Mouse (Mus musculus): ENCODE measurements around the gene Gpalpp1. TPM values are rescaled to one million over a fixed set of nuclear protein-coding genes. Genes with fewer than 3 reads are reported as not detected.

Gene Gpalpp1
- polyA plus RNA-seq, 1 experiment = 30.5 TPM

GRCm38 (mm10) chr14:76145868-76146267 lies 35.3 kb upstream of the Gpalpp1 start:
- H3K27ac ChIP-seq (ENCODE audit: insufficient read depth, low read length) = peak overlapping the region; percentile 52; the same call in 1 of the 2 replicates
- peak overlapping the region; percentile 43; the same call in 1 of the 2 replicates for H3K9ac ChIP-seq (ENCODE audit: low read depth, poor library complexity, severe bottlenecking)
- H3K9me3 ChIP-seq (replicated peaks; ENCODE audit: control insufficient read depth, insufficient read depth, low read length, poor library complexity, severe bottlenecking) = no peaks in the 10 kb centered on the region
- H3K27me3 ChIP-seq (ENCODE audit: control insufficient read depth, insufficient read depth, low read length, poor library complexity, severe bottlenecking) = no peaks in the 10 kb centered on the region
- peaks cover 4% of the 10 kb centered on the region for H3K4me1 ChIP-seq (ENCODE audit: control insufficient read depth, insufficient read depth, low read length)
- TF ChIP-seq CTCF (IDR thresholded peaks at IDR 0.05; ENCODE audit: low read depth, low read length) = no peak
- TF ChIP-seq POLR2A (IDR thresholded peaks at IDR 0.05; ENCODE audit: insufficient read depth, low read length) = no peak
- no peak overlapping the region for H3K4me3 ChIP-seq (ENCODE audit: low read depth, low read length)
- no peaks in the 10 kb centered on the region for H3K36me3 ChIP-seq (ENCODE audit: control insufficient read depth, insufficient read depth, low read length, poor library complexity, severe bottlenecking)

- Histone ChIP-seq H3K9ac (ENCODE audit: low read depth, poor library complexity, severe bottlenecking) (no peak overlapping the region), H3K27ac (ENCODE audit: insufficient read depth, low read length) (no peak overlapping the region), H3K36me3 (ENCODE audit: control insufficient read depth, insufficient read depth, low read length, poor library complexity, severe bottlenecking) (no peaks in the 10 kb centered on the region), H3K4me3 (ENCODE audit: low read depth, low read length) (no peak overlapping the region), H3K27me3 (ENCODE audit: control insufficient read depth, insufficient read depth, low read length, poor library complexity, severe bottlenecking) (no peaks in the 10 kb centered on the region), H3K4me1 (ENCODE audit: control insufficient read depth, insufficient read depth, low read length) (peaks cover 4% of the 10 kb centered on the region), H3K9me3 (replicated peaks; ENCODE audit: control insufficient read depth, insufficient read depth, low read length, poor library complexity, severe bottlenecking) (no peaks in the 10 kb centered on the region)
- no peak for TF ChIP-seq EP300 (IDR thresholded peaks at IDR 0.05; ENCODE audit: insufficient read depth, low read depth, low read length)
- TF ChIP-seq POLR2A (IDR thresholded peaks at IDR 0.05; ENCODE audit: insufficient read depth, low read length) = no peak
- no peak for TF ChIP-seq CTCF (IDR thresholded peaks at IDR 0.05; ENCODE audit: low read depth, low read length)
Observed at GRCm38 (mm10) chr14:76145248-76145647, 34.7 kb upstream of the Gpalpp1 start.

DNA sequence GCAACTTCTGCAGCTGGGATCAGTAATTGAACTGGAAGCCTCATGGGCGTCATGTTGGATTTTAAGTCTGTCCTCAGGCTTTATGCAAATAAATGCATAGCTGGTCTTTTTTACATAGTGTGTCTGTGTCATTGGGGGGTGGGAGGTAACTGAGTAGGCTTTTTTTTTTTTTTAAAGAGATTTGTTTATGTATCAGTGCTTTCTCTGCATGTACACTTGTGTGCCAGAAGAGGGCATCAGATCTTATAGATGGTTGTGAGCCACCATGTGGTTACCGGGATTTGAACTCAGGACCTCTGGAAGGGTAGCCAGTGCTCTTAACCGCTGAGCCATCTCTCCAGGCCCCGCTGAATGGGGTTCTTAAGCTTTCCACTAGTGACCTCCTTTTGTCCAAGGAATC lies 24.4 kb upstream of the Gpalpp1 start:
- Histone ChIP-seq H3K9me3 (replicated peaks; ENCODE audit: control insufficient read depth, insufficient read depth, low read length, poor library complexity, severe bottlenecking) (no peaks in the 10 kb centered on the region), H3K36me3 (ENCODE audit: control insufficient read depth, insufficient read depth, low read length, poor library complexity, severe bottlenecking) (peaks cover 49% of the 10 kb centered on the region), H3K27me3 (ENCODE audit: control insufficient read depth, insufficient read depth, low read length, poor library complexity, severe bottlenecking) (no peaks in the 10 kb centered on the region), H3K4me1 (ENCODE audit: control insufficient read depth, insufficient read depth, low read length) (no peaks in the 10 kb centered on the region), H3K4me3 (ENCODE audit: low read depth, low read length) (no peak overlapping the region), H3K9ac (ENCODE audit: low read depth, poor library complexity, severe bottlenecking) (no peak overlapping the region), H3K27ac (ENCODE audit: insufficient read depth, low read length) (no peak overlapping the region)
- TF ChIP-seq POLR2A (IDR thresholded peaks at IDR 0.05; ENCODE audit: insufficient read depth, low read length) (no peak), EP300 (IDR thresholded peaks at IDR 0.05; ENCODE audit: insufficient read depth, low read depth, low read length) (no peak), CTCF (IDR thresholded peaks at IDR 0.05; ENCODE audit: low read depth, low read length) (no peak)

- H3K9ac ChIP-seq (ENCODE audit: low read depth, poor library complexity, severe bottlenecking) = no peak overlapping the region
- H3K9me3 ChIP-seq (replicated peaks; ENCODE audit: control insufficient read depth, insufficient read depth, low read length, poor library complexity, severe bottlenecking) = peaks cover 9% of the 10 kb centered on the region
- H3K4me3 ChIP-seq (ENCODE audit: low read depth, low read length) = no peak overlapping the region
- TF ChIP-seq CTCF (IDR thresholded peaks at IDR 0.05; ENCODE audit: low read depth, low read length) (no peak), EP300 (IDR thresholded peaks at IDR 0.05; ENCODE audit: insufficient read depth, low read depth, low read length) (no peak)
- H3K27ac ChIP-seq (ENCODE audit: insufficient read depth, low read length) = no peak overlapping the region
- H3K36me3 ChIP-seq (ENCODE audit: control insufficient read depth, insufficient read depth, low read length, poor library complexity, severe bottlenecking) = peaks cover 92% of the 10 kb centered on the region
- no peaks in the 10 kb centered on the region for H3K27me3 ChIP-seq (ENCODE audit: control insufficient read depth, insufficient read depth, low read length, poor library complexity, severe bottlenecking)
- H3K4me1 ChIP-seq (ENCODE audit: control insufficient read depth, insufficient read depth, low read length) = no peaks in the 10 kb centered on the region
Observed at GRCm38 (mm10) chr14:76128174-76128573, 17.6 kb upstream of the Gpalpp1 start.

GRCm38 (mm10) chr14:76127311-76127710 lies 16.8 kb upstream of the Gpalpp1 start:
- no peaks in the 10 kb centered on the region for H3K27me3 ChIP-seq (ENCODE audit: control insufficient read depth, insufficient read depth, low read length, poor library complexity, severe bottlenecking)
- no peaks in the 10 kb centered on the region for H3K4me1 ChIP-seq (ENCODE audit: control insufficient read depth, insufficient read depth, low read length)
- peaks cover 92% of the 10 kb centered on the region for H3K36me3 ChIP-seq (ENCODE audit: control insufficient read depth, insufficient read depth, low read length, poor library complexity, severe bottlenecking)
- no peak overlapping the region for H3K4me3 ChIP-seq (ENCODE audit: low read depth, low read length)
- H3K27ac ChIP-seq (ENCODE audit: insufficient read depth, low read length) = no peak overlapping the region
- H3K9ac ChIP-seq (ENCODE audit: low read depth, poor library complexity, severe bottlenecking) = no peak overlapping the region
- no peak for TF ChIP-seq POLR2A (IDR thresholded peaks at IDR 0.05; ENCODE audit: insufficient read depth, low read length)
- TF ChIP-seq EP300 (IDR thresholded peaks at IDR 0.05; ENCODE audit: insufficient read depth, low read depth, low read length) = no peak
- no peak for TF ChIP-seq CTCF (IDR thresholded peaks at IDR 0.05; ENCODE audit: low read depth, low read length)
- H3K9me3 ChIP-seq (replicated peaks; ENCODE audit: control insufficient read depth, insufficient read depth, low read length, poor library complexity, severe bottlenecking) = peaks cover 9% of the 10 kb centered on the region

DNA sequence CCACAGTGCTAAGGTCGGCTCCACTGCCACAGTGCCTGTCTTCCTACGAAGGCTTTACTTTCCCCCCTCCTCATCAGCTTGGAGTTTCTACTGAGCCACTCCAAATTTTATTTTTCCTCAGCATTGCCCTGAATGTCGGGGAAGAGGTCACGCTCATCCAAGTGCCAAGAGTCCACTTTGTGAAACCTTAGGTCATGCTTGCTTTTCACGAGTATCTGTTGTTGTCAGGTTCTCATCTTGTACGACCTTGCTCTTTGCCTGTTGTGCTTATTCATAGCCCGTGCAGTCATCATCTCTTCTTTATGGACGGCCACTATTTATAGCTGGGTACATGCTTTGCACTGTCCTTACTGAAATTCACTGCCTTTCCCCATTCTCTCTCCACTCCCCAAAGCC lies 12.1 kb upstream of the Gpalpp1 start:
- no peak overlapping the region for H3K4me3 ChIP-seq (ENCODE audit: low read depth, low read length)
- TF ChIP-seq EP300 (IDR thresholded peaks at IDR 0.05; ENCODE audit: insufficient read depth, low read depth, low read length) (no peak), CTCF (IDR thresholded peaks at IDR 0.05; ENCODE audit: low read depth, low read length) (no peak), POLR2A (IDR thresholded peaks at IDR 0.05; ENCODE audit: insufficient read depth, low read length) (no peak)
- H3K36me3 ChIP-seq (ENCODE audit: control insufficient read depth, insufficient read depth, low read length, poor library complexity, severe bottlenecking) = peaks cover 89% of the 10 kb centered on the region
- H3K9me3 ChIP-seq (replicated peaks; ENCODE audit: control insufficient read depth, insufficient read depth, low read length, poor library complexity, severe bottlenecking) = peaks cover 9% of the 10 kb centered on the region
- H3K27ac ChIP-seq (ENCODE audit: insufficient read depth, low read length) = no peak overlapping the region
- no peaks in the 10 kb centered on the region for H3K4me1 ChIP-seq (ENCODE audit: control insufficient read depth, insufficient read depth, low read length)
- no peaks in the 10 kb centered on the region for H3K27me3 ChIP-seq (ENCODE audit: control insufficient read depth, insufficient read depth, low read length, poor library complexity, severe bottlenecking)
- no peak overlapping the region for H3K9ac ChIP-seq (ENCODE audit: low read depth, poor library complexity, severe bottlenecking)
